Comparison of ENCODE assay signal across 19 mouse cellular contexts in the genomic region with DNA sequence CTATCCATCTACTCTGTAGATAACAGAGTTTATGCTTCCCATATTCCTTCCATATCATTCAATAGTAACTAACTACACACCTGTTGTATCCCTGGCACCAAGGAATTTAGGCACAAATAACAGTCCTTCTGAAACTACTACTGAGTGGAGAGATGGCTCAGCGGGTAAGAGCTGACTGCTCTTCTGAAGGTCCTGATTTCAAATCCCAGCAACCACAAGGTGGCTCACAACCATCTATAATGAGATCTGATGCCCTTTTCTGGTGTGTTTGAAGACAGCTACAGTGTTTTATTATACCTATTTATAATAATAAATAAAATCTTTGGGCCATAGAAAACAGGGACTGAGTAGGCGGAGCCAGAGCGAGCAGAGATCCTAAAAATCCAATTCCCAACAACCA. TPM values are rescaled to one million over a fixed set of nuclear protein-coding genes. Genes with fewer than 3 reads are reported as not detected.
A peak's percentile ranks its signal among the peaks of the same experiment; 100 is the strongest.
DNase-seq lines count a peak whose midpoint lies in the region; ATAC-seq and TF ChIP-seq lines count a peak whose summit lies in the region.
"Had no signal": no experiment of that assay in that cellular context is flagged by ENCODE, and none has a peak within 500 bp of the region (broad histone marks: within the 10 kb centered on the region; RNA-seq: fewer than 3 reads in every experiment).

No protein-coding gene starts in this region.

- H3K9ac ChIP-seq in hindbrain, postnatal 0 days (replicated peaks; ENCODE audit: low read length), result no peak overlapping the region
- no peak overlapping the region for H3K9ac ChIP-seq in hindbrain, embryonic 16.5 days (ENCODE audit: low read depth, low read length)
- no peak overlapping the region for H3K9ac ChIP-seq in kidney, postnatal 0 days (ENCODE audit: low read depth, low read length)
- no peak overlapping the region for H3K9ac ChIP-seq in liver, postnatal 0 days (replicated peaks)
- no peak overlapping the region for H3K9ac ChIP-seq in liver, embryonic 12.5 days
- no peak overlapping the region for H3K9ac ChIP-seq in stomach, postnatal 0 days (ENCODE audit: low read length)
- H3K9ac ChIP-seq: embryonic facial prominence, embryonic 12.5 days; forebrain, embryonic 12.5 days; heart, embryonic 13.5 days; hindbrain, embryonic 13.5 days had no signal

- no peaks in the 10 kb centered on the region for H3K27me3 ChIP-seq in hindbrain, postnatal 0 days (ENCODE audit: insufficient read depth, low read length)
- H3K27me3 ChIP-seq in hindbrain, embryonic 16.5 days (replicated peaks; ENCODE audit: control insufficient read depth, insufficient read depth, low read length), result no peaks in the 10 kb centered on the region
- H3K27me3 ChIP-seq in kidney, postnatal 0 days (ENCODE audit: insufficient read depth, low read length), result no peaks in the 10 kb centered on the region
- H3K27me3 ChIP-seq in liver, postnatal 0 days (ENCODE audit: insufficient read depth, low read length), result no peaks in the 10 kb centered on the region
- H3K27me3 ChIP-seq in liver, embryonic 12.5 days (replicated peaks), result no peaks in the 10 kb centered on the region
- H3K27me3 ChIP-seq in stomach, postnatal 0 days (ENCODE audit: control insufficient read depth, insufficient read depth, low read length), result no peaks in the 10 kb centered on the region
- H3K27me3 ChIP-seq: embryonic facial prominence, embryonic 12.5 days; forebrain, embryonic 12.5 days; heart, embryonic 13.5 days; hindbrain, embryonic 13.5 days had no signal

- no peaks in the 10 kb centered on the region for H3K4me1 ChIP-seq in hindbrain, postnatal 0 days (ENCODE audit: insufficient read depth, low read length)
- H3K4me1 ChIP-seq in hindbrain, embryonic 16.5 days (ENCODE audit: control insufficient read depth, insufficient read depth, low read depth, low read length), result peaks cover 5% of the 10 kb centered on the region
- peaks cover 4% of the 10 kb centered on the region; the same call in 1 of the 2 replicates for H3K4me1 ChIP-seq in kidney, postnatal 0 days (replicated peaks; ENCODE audit: insufficient read depth, low read length)
- peaks cover 14% of the 10 kb centered on the region for H3K4me1 ChIP-seq in liver, postnatal 0 days (ENCODE audit: insufficient read depth)
- peaks cover 36% of the 10 kb centered on the region for H3K4me1 ChIP-seq in liver, embryonic 12.5 days
- no peaks in the 10 kb centered on the region for H3K4me1 ChIP-seq in stomach, postnatal 0 days (replicated peaks; ENCODE audit: control insufficient read depth, insufficient read depth)

- 0 out of 2 replicates have a peak, but pooled peaks have one; percentile 6 for TF ChIP-seq CTCF in hindbrain, postnatal 0 days (IDR thresholded peaks at IDR 0.05; ENCODE audit: low read depth)
- TF ChIP-seq CTCF in kidney, postnatal 0 days (IDR thresholded peaks at IDR 0.05; ENCODE audit: low read depth), result peak; percentile 24; the same call in 1 of the 2 replicates
- TF ChIP-seq CTCF in liver, postnatal 0 days (IDR thresholded peaks at IDR 0.05; ENCODE audit: low read depth), result peak; percentile 34; the same call in 1 of the 2 replicates
- peak; percentile 46 for TF ChIP-seq CTCF in stomach, postnatal 0 days (IDR thresholded peaks at IDR 0.05; ENCODE audit: low read depth)

- H3K9me3 ChIP-seq in hindbrain, postnatal 0 days (ENCODE audit: low read length), result no peaks in the 10 kb centered on the region
- no peaks in the 10 kb centered on the region for H3K9me3 ChIP-seq in hindbrain, embryonic 16.5 days (ENCODE audit: control insufficient read depth, low read length)
- H3K9me3 ChIP-seq in kidney, postnatal 0 days (replicated peaks; ENCODE audit: low read length), result no peaks in the 10 kb centered on the region
- H3K9me3 ChIP-seq in liver, postnatal 0 days (ENCODE audit: low read length), result no peaks in the 10 kb centered on the region
- no peaks in the 10 kb centered on the region for H3K9me3 ChIP-seq in liver, embryonic 12.5 days (replicated peaks)
- H3K9me3 ChIP-seq in stomach, postnatal 0 days (ENCODE audit: control insufficient read depth, low read length), result no peaks in the 10 kb centered on the region
- H3K9me3 ChIP-seq: embryonic facial prominence, embryonic 12.5 days; forebrain, embryonic 12.5 days; G1E; heart, embryonic 13.5 days; hindbrain, embryonic 13.5 days had no signal

- ATAC-seq in hindbrain, postnatal 0 days, result no peak
- no peak for ATAC-seq in hindbrain, embryonic 16.5 days
- no peak for ATAC-seq in kidney, postnatal 0 days (replicated peaks; ENCODE audit: low FRiP score, low read depth)
- ATAC-seq in liver, postnatal 0 days, result no peak
- no peak for ATAC-seq in liver, embryonic 12.5 days
- no peak for ATAC-seq in stomach, postnatal 0 days (ENCODE audit: low FRiP score, low TSS enrichment)
- ATAC-seq: forebrain, embryonic 16.5 days had no signal

- H3K4me3 ChIP-seq in hindbrain, postnatal 0 days (ENCODE audit: low read length), result no peak overlapping the region
- no peak overlapping the region for H3K4me3 ChIP-seq in hindbrain, embryonic 16.5 days (ENCODE audit: low read length)
- H3K4me3 ChIP-seq in kidney, postnatal 0 days (replicated peaks; ENCODE audit: low read depth, low read length), result no peak overlapping the region
- no peak overlapping the region for H3K4me3 ChIP-seq in liver, postnatal 0 days (ENCODE audit: low read depth, low read length)
- no peak overlapping the region for H3K4me3 ChIP-seq in liver, embryonic 12.5 days
- H3K4me3 ChIP-seq in stomach, postnatal 0 days (ENCODE audit: low read depth, low read length), result no peak overlapping the region
- H3K4me3 ChIP-seq: embryonic facial prominence, embryonic 12.5 days; forebrain, embryonic 12.5 days; heart, embryonic 13.5 days; hindbrain, embryonic 13.5 days had no signal

- DNase-seq in hindbrain, postnatal 0 days (ENCODE audit: low spot score), result no peak
- DNase-seq in kidney, postnatal 0 days (ENCODE audit: low spot score), result no peak
- no peak for DNase-seq in kidney, adult 11 months
- DNase-seq in liver, postnatal 0 days, result no peak
- DNase-seq in stomach, postnatal 0 days (ENCODE audit: low spot score), result no peak
- no peak for DNase-seq in adrenal gland, adult 18-20 months (ENCODE audit: low spot score in 2 of 2)
- DNase-seq: adrenal gland, postnatal 14 days; cerebellum, adult 11-12 months; cerebellum, adult 9-10 months; cerebellum, postnatal 25 days; gastrocnemius, postnatal 14 days had no signal

- WGBS in hindbrain, postnatal 0 days, result 93% methylated on average over 3 of the region's 3 CpGs
- 91% methylated on average over 3 of the region's 3 CpGs for WGBS in hindbrain, embryonic 16.5 days
- 85% methylated on average over 3 of the region's 3 CpGs for WGBS in kidney, postnatal 0 days
- 83% methylated on average over 3 of the region's 3 CpGs for WGBS in liver, postnatal 0 days (ENCODE audit: insufficient replicate concordance)
- 79% methylated on average over 3 of the region's 3 CpGs for WGBS in liver, embryonic 12.5 days (ENCODE audit: insufficient replicate concordance)
- 86% methylated on average over 3 of the region's 3 CpGs for WGBS in stomach, postnatal 0 days

- H3K4me2 ChIP-seq in hindbrain, postnatal 0 days (ENCODE audit: low read depth, low read length), result no peak overlapping the region
- no peak overlapping the region for H3K4me2 ChIP-seq in hindbrain, embryonic 16.5 days (ENCODE audit: low read length)
- no peak overlapping the region for H3K4me2 ChIP-seq in kidney, postnatal 0 days (ENCODE audit: low read length)
- no peak overlapping the region for H3K4me2 ChIP-seq in liver, postnatal 0 days (ENCODE audit: low read depth, low read length)
- H3K4me2 ChIP-seq in liver, embryonic 12.5 days, result no peak overlapping the region
- no peak overlapping the region for H3K4me2 ChIP-seq in stomach, postnatal 0 days (replicated peaks; ENCODE audit: low read depth)
- H3K4me2 ChIP-seq: embryonic facial prominence, embryonic 12.5 days; forebrain, embryonic 12.5 days; heart, embryonic 13.5 days; hindbrain, embryonic 13.5 days had no signal

- no peaks in the 10 kb centered on the region for H3K36me3 ChIP-seq in hindbrain, postnatal 0 days (ENCODE audit: insufficient read depth, low read length)
- H3K36me3 ChIP-seq in hindbrain, embryonic 16.5 days (ENCODE audit: control insufficient read depth, insufficient read depth, low read length), result no peaks in the 10 kb centered on the region
- H3K36me3 ChIP-seq in kidney, postnatal 0 days (ENCODE audit: insufficient read depth, low read length), result no peaks in the 10 kb centered on the region
- H3K36me3 ChIP-seq in liver, postnatal 0 days (replicated peaks; ENCODE audit: insufficient read depth, low read length), result no peaks in the 10 kb centered on the region
- H3K36me3 ChIP-seq in liver, embryonic 12.5 days, result peaks cover 8% of the 10 kb centered on the region
- no peaks in the 10 kb centered on the region for H3K36me3 ChIP-seq in stomach, postnatal 0 days (ENCODE audit: control insufficient read depth, insufficient read depth, low read length)
- H3K36me3 ChIP-seq: embryonic facial prominence, embryonic 12.5 days; forebrain, embryonic 12.5 days; hindbrain, embryonic 13.5 days had no signal

- no peak for TF ChIP-seq EP300 in liver, postnatal 0 days (IDR thresholded peaks at IDR 0.05; ENCODE audit: low read depth)
- no peak for TF ChIP-seq EP300 in stomach, postnatal 0 days (optimal IDR thresholded peaks at IDR 0.05)

- H3K27ac ChIP-seq in hindbrain, postnatal 0 days, result no peak overlapping the region
- H3K27ac ChIP-seq in hindbrain, embryonic 16.5 days (ENCODE audit: low read depth, low read length), result no peak overlapping the region
- H3K27ac ChIP-seq in kidney, postnatal 0 days, result no peak overlapping the region
- H3K27ac ChIP-seq in liver, postnatal 0 days (ENCODE audit: low read depth), result no peak overlapping the region
- H3K27ac ChIP-seq in liver, embryonic 12.5 days, result no peak overlapping the region
- H3K27ac ChIP-seq in stomach, postnatal 0 days (replicated peaks), result no peak overlapping the region
- H3K27ac ChIP-seq: embryonic facial prominence, embryonic 12.5 days; forebrain, embryonic 12.5 days; heart, embryonic 13.5 days; hindbrain, embryonic 13.5 days had no signal

RNA-seq across cellular contexts. Expression of gene Pigu, which starts 2.8 kb away (rescaled TPM):
- total RNA-seq in hindbrain, postnatal 0 days (2014; rRNA removed), result 42.7 and 49.7 TPM in 2 replicates
- polyA plus RNA-seq in hindbrain, postnatal 0 days (2015; fragmentation: Nextera tagmentation; extraction: Ambion mirVana), result 53.3 and 53.5 TPM in 2 replicates
- polyA plus RNA-seq in hindbrain, embryonic 16.5 days (2015; fragmentation: Nextera tagmentation; extraction: Ambion mirVana), result 64.6 and 67.7 TPM in 2 replicates
- polyA plus RNA-seq in kidney, postnatal 0 days (2015; fragmentation: Nextera tagmentation; extraction: Ambion mirVana), result 51.9 and 55.5 TPM in 2 replicates
- 15.3 and 15.9 TPM in 2 replicates for polyA plus RNA-seq in liver, postnatal 0 days (2015; fragmentation: Nextera tagmentation; extraction: Ambion mirVana)
- 29.0 and 29.5 TPM in 2 replicates for polyA plus RNA-seq in liver, embryonic 12.5 days (2016; fragmentation: Nextera tagmentation; extraction: Ambion mirVana)
- 36.1 and 40.0 TPM in 2 replicates for polyA plus RNA-seq in stomach, postnatal 0 days (2015; fragmentation: Nextera tagmentation; extraction: Ambion mirVana)
- 10 to 100 TPM; 29.9 to 33.4 TPM for total RNA-seq in adrenal gland, adult 18-20 months (2021)

RNA-seq across cellular contexts. Expression of gene Trp53inp2, which starts 26.5 kb away (rescaled TPM):
- 120 and 141 TPM in 2 replicates for total RNA-seq in hindbrain, postnatal 0 days (2014; rRNA removed)
- 54.8 and 61.3 TPM in 2 replicates for polyA plus RNA-seq in hindbrain, postnatal 0 days (2015; fragmentation: Nextera tagmentation; extraction: Ambion mirVana)
- polyA plus RNA-seq in hindbrain, embryonic 16.5 days (2015; fragmentation: Nextera tagmentation; extraction: Ambion mirVana), result 92.1 and 116 TPM in 2 replicates
- 35.9 and 38.1 TPM in 2 replicates for polyA plus RNA-seq in kidney, postnatal 0 days (2015; fragmentation: Nextera tagmentation; extraction: Ambion mirVana)
- polyA plus RNA-seq in liver, postnatal 0 days (2015; fragmentation: Nextera tagmentation; extraction: Ambion mirVana), result 28.0 and 29.5 TPM in 2 replicates
- 2.5 and 3.6 TPM in 2 replicates for polyA plus RNA-seq in liver, embryonic 12.5 days (2016; fragmentation: Nextera tagmentation; extraction: Ambion mirVana)
- polyA plus RNA-seq in stomach, postnatal 0 days (2015; fragmentation: Nextera tagmentation; extraction: Ambion mirVana), result 29.4 and 37.1 TPM in 2 replicates
- 100 to 1,000 TPM; 293 to 384 TPM for total RNA-seq in adrenal gland, adult 18-20 months (2021)
